20 mouse cellular contexts compared by ENCODE assay signal in the genomic region with DNA sequence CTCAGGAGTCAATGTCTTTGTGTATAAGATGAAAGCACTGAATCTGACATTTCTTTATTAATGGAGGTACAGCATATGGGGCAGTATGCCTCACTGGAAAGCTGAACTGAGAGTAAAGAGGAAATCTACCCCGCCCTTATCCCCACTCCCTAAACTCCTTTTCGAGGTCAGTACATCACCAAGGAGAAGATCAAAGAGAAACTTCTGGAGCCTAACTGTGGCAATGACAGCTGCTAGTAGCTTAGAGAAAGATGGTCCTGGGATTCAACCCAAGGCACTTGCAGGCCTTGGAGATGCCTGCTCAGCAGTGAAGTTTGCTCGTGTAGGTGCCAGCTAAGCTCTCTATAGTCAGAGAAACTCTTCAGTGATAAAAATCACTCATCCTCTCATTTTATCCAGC.
A peak's percentile ranks its signal among the peaks of the same experiment; 100 is the strongest.
DNase-seq lines count a peak whose midpoint lies in the region; ATAC-seq and TF ChIP-seq lines count a peak whose summit lies in the region.
"Had no signal": no experiment of that assay in that cellular context is flagged by ENCODE, and none has a peak within 500 bp of the region (broad histone marks: within the 10 kb centered on the region; RNA-seq: fewer than 3 reads in every experiment).

No protein-coding gene starts in this region.

- no peaks in the 10 kb centered on the region for H3K9me3 ChIP-seq in kidney, embryonic 15.5 days (replicated peaks)
- no peaks in the 10 kb centered on the region for H3K9me3 ChIP-seq in kidney, postnatal 0 days (replicated peaks; ENCODE audit: low read length)
- H3K9me3 ChIP-seq: G1E had no signal

- H3K4me1 ChIP-seq in kidney, embryonic 15.5 days = peaks cover 35% of the 10 kb centered on the region
- H3K4me1 ChIP-seq in kidney, postnatal 0 days (replicated peaks; ENCODE audit: insufficient read depth, low read length) = no peaks in the 10 kb centered on the region; the same call in 1 of the 2 replicates
- no peaks in the 10 kb centered on the region for H3K4me1 ChIP-seq in testis, adult 2 months (ENCODE audit: control insufficient read depth, insufficient read depth, low read length)

- no peak for TF ChIP-seq POLR2A in testis, adult 2 months (IDR thresholded peaks at IDR 0.05; ENCODE audit: control insufficient read depth, low read depth, low read length)

- H3K4me2 ChIP-seq in kidney, embryonic 15.5 days = no peak overlapping the region
- H3K4me2 ChIP-seq in kidney, postnatal 0 days (ENCODE audit: low read length) = no peak overlapping the region

- no peak overlapping the region for H3K4me3 ChIP-seq in kidney, embryonic 15.5 days (replicated peaks)
- no peak overlapping the region for H3K4me3 ChIP-seq in kidney, postnatal 0 days (replicated peaks; ENCODE audit: low read depth, low read length)
- H3K4me3 ChIP-seq in testis, adult 2 months (ENCODE audit: control insufficient read depth, low read depth, low read length) = peak overlapping the region; percentile 74

- 0 out of 2 replicates have a peak, but pooled peaks have one; percentile 26 for ATAC-seq in kidney, embryonic 15.5 days (replicated peaks; ENCODE audit: low FRiP score)
- ATAC-seq in kidney, postnatal 0 days (replicated peaks; ENCODE audit: low FRiP score, low read depth) = peak; percentile 11; the same call in 1 of the 2 replicates
- ATAC-seq: Patski had no signal

- peak; percentile 22 for DNase-seq in adrenal gland, adult 2 months
- DNase-seq in adrenal gland, postnatal 10 days = no peak
- no peak for DNase-seq in kidney, postnatal 25 days
- peak; percentile 58 for DNase-seq in kidney, postnatal 0 days (ENCODE audit: low spot score)
- DNase-seq in kidney, adult 11 months = no peak
- DNase-seq in testis, postnatal 14 days (ENCODE audit: low spot score) = no peak
- DNase-seq: adrenal gland, adult 8-10 months; adrenal gland, postnatal 14 days; adrenal gland, postnatal 25 days; adrenal gland, postnatal 36 days; B cell, adult 2 months; cerebellum, adult 11 months; cerebellum, adult 11-12 months; cerebellum, adult 18-20 months; cerebellum, adult 2 months had no signal

- H3K9ac ChIP-seq in kidney, embryonic 15.5 days = no peak overlapping the region
- H3K9ac ChIP-seq in kidney, postnatal 0 days (ENCODE audit: low read depth, low read length) = no peak overlapping the region

- 41% methylated on average over 3 of the region's 3 CpGs for WGBS in kidney, embryonic 15.5 days
- 43% methylated on average over 3 of the region's 3 CpGs for WGBS in kidney, postnatal 0 days

- no peak overlapping the region for H3K27ac ChIP-seq in kidney, embryonic 15.5 days
- H3K27ac ChIP-seq in kidney, postnatal 0 days = no peak overlapping the region
- H3K27ac ChIP-seq in testis, adult 2 months (ENCODE audit: control insufficient read depth, insufficient read depth, low read depth, low read length) = no peak overlapping the region

- no peak for TF ChIP-seq CTCF in kidney, postnatal 0 days (IDR thresholded peaks at IDR 0.05; ENCODE audit: low read depth)
- no peak for TF ChIP-seq CTCF in testis, adult 2 months (IDR thresholded peaks at IDR 0.05; ENCODE audit: control insufficient read depth, insufficient read depth, insufficient replicate concordance, low read depth, low read length)

- H3K36me3 ChIP-seq in kidney, embryonic 15.5 days = no peaks in the 10 kb centered on the region
- H3K36me3 ChIP-seq in kidney, postnatal 0 days (ENCODE audit: insufficient read depth, low read length) = no peaks in the 10 kb centered on the region
- no peaks in the 10 kb centered on the region for H3K36me3 ChIP-seq in testis, adult 2 months (ENCODE audit: control insufficient read depth, insufficient read depth, low read length)
- H3K36me3 ChIP-seq: G1E had no signal

- no peaks in the 10 kb centered on the region for H3K27me3 ChIP-seq in kidney, embryonic 15.5 days
- no peaks in the 10 kb centered on the region for H3K27me3 ChIP-seq in kidney, postnatal 0 days (ENCODE audit: insufficient read depth, low read length)
- no peaks in the 10 kb centered on the region for H3K27me3 ChIP-seq in testis, adult 2 months (ENCODE audit: control insufficient read depth, insufficient read depth, low read length)
- H3K27me3 ChIP-seq: CH12.LX, Patski had no signal

Comparison
In these comparisons a context has a peak if more than half of its experiments do, and no peak if none do; other contexts are left out.
1. DNase-seq: peak in adrenal gland, adult 2 months (single experiment) and kidney, postnatal 0 days (single experiment); none in adrenal gland, postnatal 10 days (single experiment), kidney, postnatal 25 days (0 of 2), kidney, adult 11 months (single experiment) and testis, postnatal 14 days (single experiment).